Mouse (Mus musculus) lung, embryonic 14.5 days (tissue): ENCODE data around the gene Ccdc8. TPM values are rescaled to one million over a fixed set of nuclear protein-coding genes. Genes with fewer than 3 reads are reported as not detected.
A peak's percentile ranks its signal among the peaks of the same experiment; 100 is the strongest.

Experiments
- ATAC-seq: fragments of 200-750 bp; cut with Nextera tagmentation; 2 replicates; pipeline ENCODE4 v1.8.0; 2017; ENCODE audit warnings: mild to moderate bottlenecking, moderate TSS enrichment, moderate library complexity; ENCODE audit not compliant: insufficient read depth
- DNase-seq: peaks from one replicate; pipeline ENCODE4 v3.0.0-alpha.2; 2015
- H3K27ac ChIP-seq: fragments of 300-500 bp; sonication (generic); 2 replicates; pipeline ENCODE4 v1.5.1; 2014; ENCODE audit warnings: low read depth, mild to moderate bottlenecking, moderate library complexity
- H3K27me3 ChIP-seq: fragments of 300-500 bp; sonication (generic); 2 replicates; pipeline ENCODE4 v1.6.1; 2014; ENCODE audit warnings: low read length, control low read depth; ENCODE audit not compliant: insufficient read depth
- H3K36me3 ChIP-seq: fragments of 300-500 bp; sonication (generic); 2 replicates; pipeline ENCODE4 v1.6.1; 2014; ENCODE audit warnings: control low read depth; ENCODE audit not compliant: insufficient read depth
- H3K4me1 ChIP-seq: fragments of 300-500 bp; sonication (generic); 2 replicates; pipeline ENCODE4 v1.6.1; 2014; ENCODE audit warnings: antibody characterized with exemption, control low read depth; ENCODE audit not compliant: insufficient read depth
- H3K4me2 ChIP-seq: fragments of 300-500 bp; sonication (generic); 2 replicates; pipeline ENCODE4 v1.6.1; 2014; ENCODE audit warnings: mild to moderate bottlenecking
- H3K4me3 ChIP-seq: fragments of 300-500 bp; sonication (generic); 2 replicates; pipeline ENCODE4 v1.5.1; 2014; ENCODE audit warnings: low read depth, low read length
- H3K9ac ChIP-seq: fragments of 300-500 bp; sonication (generic); 2 replicates; pipeline ENCODE4 v1.6.1; 2014
- H3K9me3 ChIP-seq: fragments of 300-500 bp; sonication (generic); 2 replicates; pipeline ENCODE4 v1.6.1; 2016; ENCODE audit warnings: low read depth, low read length, control low read depth
- CTCF ChIP-seq: IDR thresholded peaks from 2 replicates; pipeline ENCODE4 v1.5.1; 2016; ENCODE audit warnings: antibody characterized with exemption, low read depth
- WGBS: fragments of 180-500 bp; shearing (Covaris S2); extraction: QIAGEN DNeasy Blood & Tissue Kit; methylation state at CpG from one replicate; pipeline ENCODE4 v1.1.7; 2014; 5-methylcytosine and 5-hydroxymethylcytosine counted together
- polyA plus RNA-seq: library from polyadenylated mRNA; unstranded; fragments of >200 nt; fragmentation: Nextera tagmentation; extraction: Ambion mirVana; gene quantifications from 2 replicates; pipeline ENCODE4 v1.2.1, GENCODE M21; 2014

The Ccdc8 gene
- polyA plus RNA-seq, 1 experiment from 2014 or later = 29.2 TPM

DNA sequence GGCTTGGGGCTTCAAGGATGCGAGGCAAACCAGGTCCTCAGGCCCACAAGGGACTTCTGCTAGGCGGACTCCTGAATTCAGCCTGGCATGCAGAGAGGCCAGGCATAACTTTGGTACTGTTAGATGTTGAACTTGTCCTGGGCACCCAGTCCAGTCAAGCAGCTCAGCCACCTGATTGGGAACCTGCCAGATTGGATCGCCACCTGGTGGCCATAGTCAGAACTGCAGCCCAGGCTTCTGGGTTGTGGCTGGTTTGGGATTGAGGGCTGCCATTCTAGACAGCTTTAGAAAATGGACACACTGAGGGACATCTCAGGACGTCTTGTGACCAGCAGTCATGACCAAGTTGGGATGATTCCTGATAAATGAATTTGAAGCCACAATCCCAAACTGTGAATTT lies 7.1 kb downstream of the Ccdc8 start:
- H3K9me3 ChIP-seq = no peaks in the 10 kb centered on the region
- no peak overlapping the region for H3K27ac ChIP-seq
- no peak overlapping the region for H3K4me2 ChIP-seq
- peak; percentile 98 for TF ChIP-seq CTCF
- no peak overlapping the region for H3K4me3 ChIP-seq
- peaks cover 13% of the 10 kb centered on the region for H3K4me1 ChIP-seq
- H3K27me3 ChIP-seq = no peaks in the 10 kb centered on the region
- 33% methylated on average over 4 of the region's 4 CpGs for WGBS
- H3K36me3 ChIP-seq = peaks cover 62% of the 10 kb centered on the region
- ATAC-seq (no peak), DNase-seq (peak; percentile 89)
- H3K9ac ChIP-seq = no peak overlapping the region

DNA sequence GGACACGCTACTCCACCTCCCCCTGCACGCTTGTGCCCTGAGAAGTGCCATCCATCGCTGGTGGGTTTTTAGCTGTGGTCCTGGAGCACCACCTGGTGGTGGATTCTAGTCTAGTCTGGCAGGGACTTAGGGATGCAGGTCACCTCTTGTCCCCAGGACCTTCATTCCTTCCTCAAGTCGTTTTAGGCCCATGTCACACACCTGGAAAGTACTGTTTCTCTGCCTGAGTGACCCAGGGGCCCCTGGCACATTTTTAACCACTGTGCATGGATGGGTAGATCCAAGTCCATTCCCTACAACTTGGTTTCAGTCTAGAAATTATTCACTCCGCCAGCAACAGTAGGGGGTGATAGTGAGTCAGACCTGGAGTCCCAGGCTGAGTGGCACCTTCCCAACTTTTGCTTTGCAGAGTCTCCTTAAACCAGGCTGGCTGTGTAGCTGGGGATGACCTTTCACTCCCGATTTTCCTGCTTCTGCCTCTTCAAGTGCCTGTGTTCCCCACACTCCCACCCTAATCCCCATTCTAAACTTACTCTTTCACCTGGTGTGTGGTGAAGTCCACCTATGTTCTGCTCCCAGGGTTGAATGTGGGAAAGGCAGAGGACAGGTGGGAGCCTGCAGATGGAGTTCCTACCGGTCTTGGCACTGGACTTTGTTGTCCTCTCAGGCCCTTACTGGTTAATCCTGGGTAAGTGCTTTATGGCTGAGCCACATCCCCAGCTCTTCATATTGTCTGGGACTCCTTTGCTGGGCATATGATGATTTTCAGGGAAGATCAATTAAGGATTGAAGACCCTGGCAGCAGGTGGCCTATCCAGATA lies 10.1 kb downstream of the Ccdc8 start:
- peak; percentile 91 for DNase-seq

DNA sequence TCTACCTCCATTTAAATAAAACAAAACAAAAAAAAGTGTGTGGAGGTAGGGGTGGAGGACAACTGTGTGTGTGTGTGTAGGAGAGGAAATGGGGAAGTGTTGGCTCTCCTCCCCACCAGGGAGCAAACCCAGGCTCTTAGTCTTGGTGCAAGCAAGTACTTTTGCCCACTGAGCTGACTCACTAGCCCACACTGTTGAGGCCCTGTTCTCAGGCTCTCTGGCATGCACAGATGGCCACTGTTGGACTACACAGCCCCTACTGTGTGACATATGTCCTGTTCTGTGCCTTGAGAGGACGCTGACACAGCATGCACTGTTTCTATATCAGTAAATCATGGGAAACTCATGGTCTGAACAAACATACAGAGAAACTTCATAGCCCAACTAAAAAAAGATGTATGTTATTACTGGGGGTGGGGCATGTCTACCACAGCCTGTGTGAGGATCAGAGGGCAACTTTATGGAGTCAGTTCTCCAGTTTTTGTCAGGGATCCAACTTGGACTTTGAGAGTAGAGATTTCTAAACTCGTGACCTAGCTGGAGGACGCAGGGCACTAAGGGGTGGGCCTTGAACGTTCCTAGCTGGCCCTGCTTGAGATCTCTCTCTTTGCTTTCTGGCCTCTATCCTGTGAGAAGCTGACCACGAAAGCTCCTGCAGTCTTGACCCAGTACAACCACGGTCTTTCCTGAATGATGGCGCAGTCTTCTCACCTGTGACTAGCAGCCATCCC lies 10.9 kb downstream of the Ccdc8 start:
- ATAC-seq = no peak
- no peak overlapping the region for H3K4me3 ChIP-seq
- H3K36me3 ChIP-seq = peaks cover 70% of the 10 kb centered on the region
- H3K4me1 ChIP-seq = no peaks in the 10 kb centered on the region
- peak; percentile 55 for DNase-seq
- no peak overlapping the region for H3K9ac ChIP-seq
- no peak overlapping the region for H3K4me2 ChIP-seq
- no peaks in the 10 kb centered on the region for H3K27me3 ChIP-seq
- no peaks in the 10 kb centered on the region for H3K9me3 ChIP-seq
- no peak overlapping the region for H3K27ac ChIP-seq
- TF ChIP-seq CTCF = no peak
- WGBS = 72% methylated on average over 7 of the region's 7 CpGs

More for the DNA sequence above, 10.1 kb downstream of the Ccdc8 start:
- H3K9me3 ChIP-seq = no peaks in the 10 kb centered on the region
- ATAC-seq = peak; percentile 72; the same call in 1 of the 2 replicates
- no peak overlapping the region for H3K4me2 ChIP-seq
- H3K9ac ChIP-seq = no peak overlapping the region
- 12% methylated on average over 7 of the region's 7 CpGs for WGBS
- peaks cover 70% of the 10 kb centered on the region for H3K36me3 ChIP-seq
- H3K27ac ChIP-seq = no peak overlapping the region
- no peak overlapping the region for H3K4me3 ChIP-seq
- H3K27me3 ChIP-seq = no peaks in the 10 kb centered on the region
- H3K4me1 ChIP-seq = no peaks in the 10 kb centered on the region
- peak; percentile 92 for TF ChIP-seq CTCF

DNA sequence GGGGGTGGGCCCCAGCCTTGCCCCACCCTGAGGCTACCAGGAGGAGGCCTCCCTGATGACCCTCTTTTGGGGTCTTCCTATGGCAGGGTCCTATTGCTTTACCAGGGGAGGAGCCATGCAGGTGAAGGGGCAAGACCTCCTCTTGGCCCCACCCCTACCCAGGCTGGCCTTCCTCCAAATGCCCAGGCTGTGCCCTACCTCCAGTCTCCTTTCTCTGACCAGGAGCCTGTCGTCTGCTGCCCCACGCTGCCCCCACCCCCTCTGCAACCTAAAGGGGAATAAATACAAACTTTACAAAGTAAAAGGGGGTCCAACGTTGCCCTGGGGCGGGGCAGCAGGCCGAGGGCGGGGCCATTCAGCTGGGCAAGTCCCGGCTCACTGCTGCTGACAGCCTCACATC lies 12.2 kb downstream of the Ccdc8 start:
- Histone ChIP-seq H3K27me3 (no peaks in the 10 kb centered on the region), H3K4me3 (no peak overlapping the region), H3K4me1 (no peaks in the 10 kb centered on the region), H3K4me2 (no peak overlapping the region), H3K27ac (no peak overlapping the region), H3K9me3 (no peaks in the 10 kb centered on the region), H3K36me3 (peaks cover 73% of the 10 kb centered on the region), H3K9ac (no peak overlapping the region)
- WGBS = 78% methylated on average over 7 of the region's 7 CpGs
- no peak for TF ChIP-seq CTCF
- ATAC-seq (no peak), DNase-seq (no peak)

DNA sequence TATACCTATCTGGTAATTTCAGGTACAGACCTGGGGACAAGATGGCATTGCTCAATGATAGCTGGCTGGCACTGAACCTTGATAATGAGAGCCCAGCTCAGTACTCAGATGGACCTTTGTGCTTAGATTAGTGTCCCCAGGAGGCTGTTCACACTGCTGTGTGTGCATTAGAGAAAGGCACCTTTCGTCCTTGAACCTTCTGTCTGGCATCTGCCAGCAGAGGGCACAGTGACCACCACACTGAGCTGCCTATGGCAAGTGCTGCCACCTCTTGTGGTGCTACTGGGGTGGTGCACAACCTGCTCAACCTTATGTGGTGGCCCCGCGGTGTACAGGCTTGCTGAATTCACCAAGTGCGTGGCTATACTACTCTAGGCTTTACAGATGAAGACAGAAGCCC lies 14.8 kb downstream of the Ccdc8 start:
- Histone ChIP-seq H3K4me2 (no peak overlapping the region), H3K27ac (no peak overlapping the region), H3K36me3 (peaks cover 87% of the 10 kb centered on the region), H3K9me3 (no peaks in the 10 kb centered on the region), H3K4me3 (no peak overlapping the region), H3K4me1 (no peaks in the 10 kb centered on the region), H3K9ac (no peak overlapping the region), H3K27me3 (no peaks in the 10 kb centered on the region)
- peak; percentile 80 for TF ChIP-seq CTCF
- 83% methylated on average over 4 of the region's 4 CpGs for WGBS
- ATAC-seq (no peak), DNase-seq (peak; percentile 46)

DNA sequence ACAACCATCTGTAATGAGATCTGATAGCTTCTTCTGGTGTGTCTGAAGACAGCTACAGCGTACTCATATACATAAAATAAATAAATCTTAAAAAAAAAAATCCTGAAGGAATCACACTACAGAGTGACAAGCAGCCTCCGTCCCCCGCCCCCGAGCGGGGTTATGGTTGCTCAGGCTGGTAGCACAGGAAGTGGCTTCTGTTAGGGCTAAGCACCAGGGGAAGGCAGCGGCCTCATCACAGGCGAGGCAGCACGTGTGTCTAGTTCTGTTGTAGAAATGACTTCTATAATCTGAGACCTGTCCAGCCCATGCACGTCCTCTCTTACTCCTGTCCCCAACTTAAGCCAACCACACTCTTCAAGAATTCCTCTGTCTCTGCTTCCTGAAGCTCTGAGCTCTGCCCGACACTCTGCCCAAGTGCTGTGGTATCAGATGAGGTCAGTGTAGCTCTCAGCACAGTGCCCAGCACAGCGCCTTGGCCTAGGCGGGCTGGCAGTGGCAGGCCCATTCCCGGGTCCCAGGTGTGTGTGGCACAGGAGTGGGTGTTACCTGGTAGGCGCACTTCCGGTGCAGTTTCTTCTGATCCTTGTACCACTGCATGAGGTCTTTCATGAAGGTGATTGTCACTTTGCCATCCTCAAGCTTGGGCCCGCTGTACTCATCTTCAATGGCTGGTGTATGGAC lies 17.0 kb downstream of the Ccdc8 start:
- H3K9me3 ChIP-seq = no peaks in the 10 kb centered on the region
- H3K27me3 ChIP-seq = no peaks in the 10 kb centered on the region
- ATAC-seq (no peak), DNase-seq (no peak)
- no peak overlapping the region for H3K27ac ChIP-seq
- TF ChIP-seq CTCF = no peak
- H3K36me3 ChIP-seq = peaks cover 100% of the 10 kb centered on the region
- H3K9ac ChIP-seq = no peak overlapping the region
- H3K4me1 ChIP-seq = no peaks in the 10 kb centered on the region
- WGBS = 85% methylated on average over 16 of the region's 16 CpGs
- no peak overlapping the region for H3K4me3 ChIP-seq
- no peak overlapping the region for H3K4me2 ChIP-seq

DNA sequence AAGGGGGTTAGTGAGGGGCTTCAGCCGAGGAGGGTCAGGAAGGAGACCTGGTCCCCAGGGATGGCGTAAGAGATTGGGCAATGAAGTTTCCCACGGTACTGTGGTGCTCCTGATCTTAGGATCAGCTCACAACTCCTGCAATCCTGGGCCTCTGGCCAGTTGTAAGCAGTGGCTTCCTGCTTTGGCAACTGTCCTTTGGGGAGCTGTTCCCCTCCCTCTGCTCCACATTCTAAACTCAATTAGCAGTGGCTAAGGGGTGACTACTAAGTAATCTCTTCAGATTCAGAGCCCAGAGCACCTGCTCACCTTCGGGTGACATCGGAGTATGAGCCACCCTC lies 17.5 kb downstream of the Ccdc8 start:
- Histone ChIP-seq H3K36me3 (peaks cover 100% of the 10 kb centered on the region), H3K9me3 (no peaks in the 10 kb centered on the region), H3K4me2 (no peak overlapping the region), H3K27ac (no peak overlapping the region), H3K4me1 (no peaks in the 10 kb centered on the region), H3K9ac (no peak overlapping the region), H3K27me3 (no peaks in the 10 kb centered on the region), H3K4me3 (no peak overlapping the region)
- TF ChIP-seq CTCF = no peak
- no peak for DNase-seq
- WGBS = 87% methylated on average over 5 of the region's 5 CpGs
- no peak for ATAC-seq
